Comparison of ENCODE assay signal across 9 mouse cellular contexts in the genomic region with DNA sequence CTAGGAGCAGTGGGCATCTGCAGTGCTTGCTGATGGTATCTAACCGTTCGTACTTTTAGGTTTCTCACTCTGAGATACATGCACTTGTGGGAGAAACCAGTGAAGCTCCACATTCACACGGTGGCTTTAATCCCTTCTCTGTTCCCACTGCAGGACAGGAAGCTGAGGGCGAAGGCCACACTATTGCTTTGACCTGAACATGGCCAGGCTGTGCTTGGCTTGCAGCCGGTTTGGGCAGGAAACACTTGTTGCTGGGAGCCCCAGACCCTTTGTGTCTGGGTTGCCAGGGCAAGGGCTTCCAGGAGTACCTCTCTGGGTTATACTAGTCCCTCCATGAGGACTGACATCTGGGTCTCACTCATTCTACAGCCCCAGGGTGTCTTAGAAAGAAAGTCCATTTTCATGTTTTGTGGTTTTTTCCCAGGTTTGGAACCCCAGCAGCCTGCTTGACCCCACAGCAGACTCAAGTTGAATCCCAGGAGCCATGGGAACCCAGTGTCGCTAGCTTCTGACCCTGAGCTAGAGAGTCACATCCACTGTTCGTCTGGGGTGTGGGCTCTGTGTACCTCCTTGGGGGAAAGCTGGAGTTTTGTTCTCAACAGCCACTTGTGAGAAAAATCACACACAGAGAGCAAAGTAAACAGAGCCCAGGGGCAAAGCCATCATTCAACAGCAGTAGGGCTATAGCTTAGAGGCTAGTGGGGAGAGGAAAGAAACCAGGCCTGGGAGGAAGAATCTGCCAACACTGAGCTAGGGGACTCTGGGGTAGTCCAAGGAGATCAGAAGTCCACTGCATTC. TPM values are rescaled to one million over a fixed set of nuclear protein-coding genes. Genes with fewer than 3 reads are reported as not detected.
DNase-seq lines count a peak whose midpoint lies in the region; ATAC-seq lines count a peak whose summit lies in the region.
"Had no signal": no experiment of that assay in that cellular context is flagged by ENCODE, and none has a peak within 500 bp of the region (broad histone marks: within the 10 kb centered on the region; RNA-seq: fewer than 3 reads in every experiment).

No protein-coding gene starts in this region.

- peaks cover 4% of the 10 kb centered on the region; the same call in 1 of the 2 replicates for H3K27me3 ChIP-seq in forebrain, embryonic 10.5 days (ENCODE audit: poor library complexity, severe bottlenecking)
- no peaks in the 10 kb centered on the region for H3K27me3 ChIP-seq in forebrain, embryonic 14.5 days (replicated peaks; ENCODE audit: control insufficient read depth, insufficient read depth, low read length)
- no peaks in the 10 kb centered on the region for H3K27me3 ChIP-seq in stomach, embryonic 16.5 days (ENCODE audit: control insufficient read depth, insufficient read depth, low read length)

- no peak overlapping the region for H3K9ac ChIP-seq in forebrain, embryonic 14.5 days (ENCODE audit: low read length)
- peak overlapping the region; percentile 38; the same call in 1 of the 2 replicates for H3K9ac ChIP-seq in stomach, embryonic 16.5 days (ENCODE audit: low read length)
- H3K9ac ChIP-seq: midbrain, embryonic 13.5 days had no signal

- H3K9me3 ChIP-seq in forebrain, embryonic 10.5 days = peaks cover 5% of the 10 kb centered on the region
- no peaks in the 10 kb centered on the region for H3K9me3 ChIP-seq in forebrain, embryonic 14.5 days (replicated peaks; ENCODE audit: control insufficient read depth, low read length)
- no peaks in the 10 kb centered on the region for H3K9me3 ChIP-seq in stomach, embryonic 16.5 days (replicated peaks; ENCODE audit: control insufficient read depth, low read length)
- H3K9me3 ChIP-seq: midbrain, embryonic 13.5 days had no signal

- H3K4me1 ChIP-seq in forebrain, embryonic 10.5 days = peaks cover 42% of the 10 kb centered on the region
- peaks cover 5% of the 10 kb centered on the region; the same call in 1 of the 2 replicates for H3K4me1 ChIP-seq in forebrain, embryonic 14.5 days (ENCODE audit: control insufficient read depth, insufficient read depth, low read length)
- peaks cover 28% of the 10 kb centered on the region for H3K4me1 ChIP-seq in stomach, embryonic 16.5 days (ENCODE audit: control insufficient read depth, insufficient read depth, low read length)

- no peak for DNase-seq in forebrain, embryonic 10.5 days (ENCODE audit: extremely low spot score, low spot score)
- DNase-seq in forebrain, embryonic 14.5 days (ENCODE audit: low spot score) = no peak
- peak; percentile 8 for DNase-seq in thymus, postnatal 4 days
- DNase-seq in thymus, postnatal 0 days (ENCODE audit: low spot score) = no peak
- peak; percentile 70 for DNase-seq in kidney, postnatal 14 days
- no peak for DNase-seq in layer of hippocampus, postnatal 10 days (ENCODE audit: low spot score in 2 of 2)
- no peak for DNase-seq in urinary bladder, postnatal 36 days (ENCODE audit: low spot score in 2 of 2)

- no peak for ATAC-seq in forebrain, embryonic 14.5 days
- ATAC-seq in stomach, embryonic 16.5 days (ENCODE audit: insufficient read depth, low FRiP score) = no peak
- ATAC-seq: midbrain, embryonic 13.5 days had no signal

- H3K27ac ChIP-seq in forebrain, embryonic 10.5 days = 0 out of 2 replicates have a peak overlapping the region, but pooled peaks have one; percentile 6
- no peak overlapping the region for H3K27ac ChIP-seq in forebrain, embryonic 14.5 days (ENCODE audit: low read depth, low read length)
- H3K27ac ChIP-seq in stomach, embryonic 16.5 days (ENCODE audit: low read length) = peak overlapping the region; percentile 69
- H3K27ac ChIP-seq: midbrain, embryonic 13.5 days had no signal

- H3K36me3 ChIP-seq in forebrain, embryonic 10.5 days (replicated peaks) = no peaks in the 10 kb centered on the region
- no peaks in the 10 kb centered on the region for H3K36me3 ChIP-seq in forebrain, embryonic 14.5 days (ENCODE audit: control insufficient read depth, insufficient read depth, low read length)
- no peaks in the 10 kb centered on the region for H3K36me3 ChIP-seq in stomach, embryonic 16.5 days (ENCODE audit: control insufficient read depth, insufficient read depth, low read length)
- H3K36me3 ChIP-seq: midbrain, embryonic 13.5 days had no signal

- 68% methylated on average over 7 of the region's 7 CpGs for WGBS in forebrain, embryonic 10.5 days
- 76% methylated on average over 7 of the region's 7 CpGs for WGBS in forebrain, embryonic 14.5 days
- WGBS in stomach, embryonic 16.5 days = 39% methylated on average over 7 of the region's 7 CpGs

- no peak overlapping the region for H3K4me3 ChIP-seq in forebrain, embryonic 10.5 days
- no peak overlapping the region for H3K4me3 ChIP-seq in forebrain, embryonic 14.5 days (ENCODE audit: low read depth, low read length)
- no peak overlapping the region for H3K4me3 ChIP-seq in stomach, embryonic 16.5 days (replicated peaks; ENCODE audit: low read length)
- H3K4me3 ChIP-seq: midbrain, embryonic 13.5 days had no signal

- H3K4me2 ChIP-seq in forebrain, embryonic 14.5 days (ENCODE audit: low read length) = no peak overlapping the region
- H3K4me2 ChIP-seq in stomach, embryonic 16.5 days (ENCODE audit: low read depth, low read length) = no peak overlapping the region
- H3K4me2 ChIP-seq: midbrain, embryonic 13.5 days had no signal

RNA-seq across cellular contexts. Expression of a gene that starts 15.8 kb away (rescaled TPM):
- 1.2 and 1.6 TPM in 2 replicates for polyA plus RNA-seq in forebrain, embryonic 10.5 days (2016; fragmentation: Nextera tagmentation; extraction: Ambion mirVana)
- 0.43 and 0.74 TPM in 2 replicates for polyA plus RNA-seq in forebrain, embryonic 14.5 days (2014; fragmentation: Nextera tagmentation; extraction: Ambion mirVana)
- 102 and 111 TPM in 2 replicates for polyA plus RNA-seq in thymus, postnatal 0 days (2015; fragmentation: Nextera tagmentation; extraction: Ambion mirVana)
- polyA plus RNA-seq in stomach, embryonic 16.5 days (2015; fragmentation: Nextera tagmentation; extraction: Ambion mirVana) = 23.9 and 28.9 TPM in 2 replicates
- 1 to 10 TPM; 5.8 to 7.6 TPM for total RNA-seq in layer of hippocampus, postnatal 10 days (2021)

RNA-seq across cellular contexts. Expression of a gene that starts 53.7 kb away (rescaled TPM):
- 1.4 TPM in 2 replicates for polyA plus RNA-seq in forebrain, embryonic 10.5 days (2016; fragmentation: Nextera tagmentation; extraction: Ambion mirVana)
- polyA plus RNA-seq in forebrain, embryonic 14.5 days (2014; fragmentation: Nextera tagmentation; extraction: Ambion mirVana) = 0.53 and 0.57 TPM in 2 replicates
- polyA plus RNA-seq in thymus, postnatal 0 days (2015; fragmentation: Nextera tagmentation; extraction: Ambion mirVana) = 61.5 and 71.4 TPM in 2 replicates
- 25.4 and 30.6 TPM in 2 replicates for polyA plus RNA-seq in stomach, embryonic 16.5 days (2015; fragmentation: Nextera tagmentation; extraction: Ambion mirVana)
- under 1 TPM; 0.78 to 0.96 TPM for total RNA-seq in layer of hippocampus, postnatal 10 days (2021)

Comparison
In these comparisons a context has a peak if more than half of its experiments do, and no peak if none do; other contexts are left out.
1. DNase-seq: peak in thymus, postnatal 4 days (single experiment) and kidney, postnatal 14 days (single experiment); none in forebrain, embryonic 10.5 days (single experiment), forebrain, embryonic 14.5 days (single experiment), thymus, postnatal 0 days (single experiment), layer of hippocampus, postnatal 10 days (0 of 2) and urinary bladder, postnatal 36 days (0 of 2).
2. RNA of a gene that starts 53.7 kb away (polyA plus RNA-seq): 61.5 to 71.4 TPM in thymus, postnatal 0 days and 25.4 to 30.6 TPM in stomach, embryonic 16.5 days; 1.4 TPM in forebrain, embryonic 10.5 days and 0.53 to 0.57 TPM in forebrain, embryonic 14.5 days; every median in the first group is over 10 times any median in the second.